Mouse (Mus musculus) myocyte (in vitro differentiated cells): ENCODE results near the gene Agfg2.

Experiments used
- MAX ChIP-seq: IDR thresholded peaks from one replicate; pipeline ENCODE4 v1.6.1; 2011; ENCODE audit warnings: low read depth, mild to moderate bottlenecking, control low read depth
- MYOG ChIP-seq, 3 experiments: IDR thresholded peaks; one replicate each; pipeline ENCODE4 v1.6.1; 2011; ENCODE audit warnings: control low read depth in 2 of 3, low read depth in 2 of 3, mild to moderate bottlenecking in 2 of 3; ENCODE audit not compliant: insufficient read length in 2 of 3, control insufficient read depth in 1 of 3, insufficient read depth in 1 of 3
- POLR2A ChIP-seq: IDR thresholded peaks from one replicate; pipeline ENCODE4 v1.6.1; 2011; ENCODE audit warnings: low read depth, mild to moderate bottlenecking, control low read depth, moderate library complexity; ENCODE audit not compliant: insufficient read length
- POLR2AphosphoS2 ChIP-seq: IDR thresholded peaks from one replicate; pipeline ENCODE4 v1.6.1; 2011; ENCODE audit warnings: low read depth, control low read depth; ENCODE audit not compliant: insufficient read length
- TCF12 ChIP-seq: IDR thresholded peaks from one replicate; pipeline ENCODE4 v1.6.1; 2011; ENCODE audit warnings: mild to moderate bottlenecking, control low read depth; ENCODE audit not compliant: poor library complexity, insufficient read depth, severe bottlenecking
- TCF3 ChIP-seq: IDR thresholded peaks from one replicate; pipeline ENCODE4 v1.6.1; 2011; ENCODE audit warnings: low read depth, control low read depth; ENCODE audit not compliant: insufficient read length

DNA sequence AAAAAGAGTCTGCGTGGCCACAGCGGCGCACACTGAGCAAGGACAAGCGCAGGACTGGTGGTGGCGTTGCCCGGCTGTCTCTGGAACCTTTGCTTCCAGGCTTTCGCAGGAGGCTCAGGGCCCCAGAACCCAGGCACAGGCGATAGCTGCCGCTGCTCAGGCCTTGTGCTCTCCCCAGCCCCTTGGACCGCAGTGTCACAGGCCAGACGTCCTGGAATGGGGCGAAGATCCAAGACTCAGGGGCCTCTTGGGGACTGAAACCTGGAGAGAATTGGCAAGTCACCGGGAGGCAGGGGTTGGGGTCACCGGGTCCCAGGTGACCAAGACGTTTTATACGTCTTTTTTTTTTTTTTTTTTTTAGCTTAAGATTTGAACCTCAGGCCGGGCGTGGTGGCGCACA is 40.0 kb downstream of the Agfg2 start:
- no peak for TF ChIP-seq MYOG (IDR thresholded peaks at IDR 0.05; ENCODE audit: control insufficient read depth in 1 of 3, insufficient read depth in 1 of 3, insufficient read length in 2 of 3, low read depth in 2 of 3)
- TF ChIP-seq MAX = no peak
- no peak for TF ChIP-seq POLR2A
- no peak for TF ChIP-seq TCF12
- TF ChIP-seq POLR2AphosphoS2 = no peak
- no peak for TF ChIP-seq TCF3
